Mouse (Mus musculus): ENCODE measurements around the gene Med16. TPM values are rescaled to one million over a fixed set of nuclear protein-coding genes. Genes with fewer than 3 reads are reported as not detected.

The Med16 gene
- total and polyA plus RNA-seq, 2 experiments from 2014 or later = 36.2 to 64.7 TPM

DNA sequence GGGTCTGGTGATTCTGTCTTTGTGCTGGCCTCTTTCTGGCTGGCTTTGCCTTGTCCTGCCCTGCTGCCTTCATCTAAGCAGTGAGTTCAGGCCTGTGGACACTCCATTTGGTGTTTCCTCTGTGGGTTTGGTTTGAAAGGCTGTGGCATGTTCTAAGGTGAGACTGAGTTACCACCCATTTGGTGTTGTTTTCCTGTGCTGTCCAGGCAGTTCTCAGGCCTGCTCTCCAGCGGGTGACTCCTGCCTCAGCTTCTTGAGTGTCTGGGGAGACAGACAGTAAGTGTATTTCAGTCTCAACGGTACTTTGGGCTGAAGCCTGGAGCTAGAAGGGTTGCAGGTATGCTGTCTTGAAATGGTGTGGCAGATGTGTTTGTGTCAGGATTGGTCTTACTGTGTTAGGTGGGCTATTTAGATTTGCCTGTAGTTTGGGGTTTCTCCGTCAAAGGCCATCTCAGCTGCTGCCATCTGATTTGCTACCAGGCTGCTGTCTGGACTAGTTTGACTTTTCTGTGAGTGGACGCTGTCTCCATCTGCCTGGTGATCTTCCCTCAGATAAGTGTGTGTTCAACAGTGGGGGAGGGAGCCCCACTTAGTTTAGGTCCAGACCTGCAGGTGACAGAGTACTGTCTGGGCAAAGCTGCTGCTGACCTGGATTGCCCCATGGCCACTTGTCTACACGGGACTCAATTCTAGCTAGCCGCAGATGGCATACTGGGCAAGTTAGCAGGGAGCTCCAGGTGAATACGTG is 51.8 kb downstream of the Med16 start:
- H3K36me3 ChIP-seq (replicated peaks; ENCODE audit: control insufficient read depth, insufficient read depth, low read length) = peaks cover 45% of the 10 kb centered on the region
- H3K4me1 ChIP-seq (ENCODE audit: control insufficient read depth, insufficient read depth) = peaks cover 55% of the 10 kb centered on the region
- no peak for DNase-seq (ENCODE audit: low spot score)
- ATAC-seq (ENCODE audit: insufficient read depth, low read depth) = no peak
- TF ChIP-seq EP300 (IDR thresholded peaks at IDR 0.05; ENCODE audit: low read depth) (0 out of 2 replicates have a peak, but pooled peaks have one; percentile 10), CTCF (IDR thresholded peaks at IDR 0.05; ENCODE audit: low read depth) (no peak)
- H3K4me2 ChIP-seq (ENCODE audit: low read depth, low read length) = peak overlapping the region; percentile 90
- 7% methylated on average over 7 of the region's 7 CpGs for WGBS
- H3K27me3 ChIP-seq (ENCODE audit: control insufficient read depth, insufficient read depth, low read length) = no peaks in the 10 kb centered on the region
- peak overlapping the region; percentile 98 for H3K9ac ChIP-seq (replicated peaks; ENCODE audit: low read depth, low read length)
- peak overlapping the region; percentile 100 for H3K27ac ChIP-seq (ENCODE audit: low read depth)
- peak overlapping the region; percentile 98 for H3K4me3 ChIP-seq (ENCODE audit: low read depth, low read length)
- no peaks in the 10 kb centered on the region for H3K9me3 ChIP-seq (replicated peaks; ENCODE audit: control insufficient read depth, low read length)

DNA sequence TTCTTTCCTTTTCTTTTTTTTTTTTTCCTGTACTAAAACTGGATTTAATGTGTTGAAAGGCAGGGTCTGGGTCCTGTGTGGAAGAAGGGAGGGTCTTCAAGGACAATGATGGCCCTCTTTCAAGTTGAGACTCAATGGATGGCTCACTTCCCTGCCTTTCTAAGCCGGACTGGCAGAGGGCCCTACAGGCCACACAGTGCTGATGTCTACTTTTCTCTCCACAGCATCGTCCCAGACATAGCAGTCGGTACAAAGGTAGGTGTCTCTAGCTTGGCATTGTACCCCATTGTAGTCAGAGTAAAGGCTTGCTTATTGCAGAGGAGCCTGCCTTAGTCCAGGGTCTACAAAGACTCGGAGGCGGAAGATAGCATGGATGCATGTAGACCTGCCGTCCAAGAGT is 52.4 kb downstream of the Med16 start:
- Histone ChIP-seq H3K36me3 (replicated peaks; ENCODE audit: control insufficient read depth, insufficient read depth, low read length) (peaks cover 39% of the 10 kb centered on the region), H3K9me3 (replicated peaks; ENCODE audit: control insufficient read depth, low read length) (no peaks in the 10 kb centered on the region), H3K4me3 (ENCODE audit: low read depth, low read length) (peak overlapping the region; percentile 98), H3K27me3 (ENCODE audit: control insufficient read depth, insufficient read depth, low read length) (no peaks in the 10 kb centered on the region), H3K4me1 (ENCODE audit: control insufficient read depth, insufficient read depth) (peaks cover 55% of the 10 kb centered on the region), H3K27ac (ENCODE audit: low read depth) (peak overlapping the region; percentile 100), H3K9ac (replicated peaks; ENCODE audit: low read depth, low read length) (peak overlapping the region; percentile 98), H3K4me2 (ENCODE audit: low read depth, low read length) (peak overlapping the region; percentile 90)
- WGBS = 15% methylated on average over 6 of the region's 6 CpGs
- DNase-seq (ENCODE audit: low spot score) = no peak
- no peak for ATAC-seq (ENCODE audit: insufficient read depth, low read depth)
- TF ChIP-seq CTCF (IDR thresholded peaks at IDR 0.05; ENCODE audit: low read depth) (no peak), EP300 (IDR thresholded peaks at IDR 0.05; ENCODE audit: low read depth) (no peak)

- Histone ChIP-seq H3K27me3 (ENCODE audit: control insufficient read depth, insufficient read depth, low read length) (no peaks in the 10 kb centered on the region), H3K9me3 (replicated peaks; ENCODE audit: control insufficient read depth, low read length) (no peaks in the 10 kb centered on the region), H3K4me2 (ENCODE audit: low read depth, low read length) (peak overlapping the region; percentile 90), H3K4me1 (ENCODE audit: control insufficient read depth, insufficient read depth) (peaks cover 55% of the 10 kb centered on the region), H3K36me3 (replicated peaks; ENCODE audit: control insufficient read depth, insufficient read depth, low read length) (peaks cover 33% of the 10 kb centered on the region), H3K4me3 (ENCODE audit: low read depth, low read length) (peak overlapping the region; percentile 98), H3K9ac (replicated peaks; ENCODE audit: low read depth, low read length) (peak overlapping the region; percentile 98), H3K27ac (ENCODE audit: low read depth) (peak overlapping the region; percentile 100)
- under 1% methylated on average over 10 of the region's 10 CpGs for WGBS
- ATAC-seq (ENCODE audit: insufficient read depth, low read depth) (no peak), DNase-seq (ENCODE audit: low spot score) (no peak)
- TF ChIP-seq EP300 (IDR thresholded peaks at IDR 0.05; ENCODE audit: low read depth) (no peak), CTCF (IDR thresholded peaks at IDR 0.05; ENCODE audit: low read depth) (no peak)
Measured at GRCm38 (mm10) chr10:79855558-79856184, 53.1 kb downstream of the Med16 start.

DNA sequence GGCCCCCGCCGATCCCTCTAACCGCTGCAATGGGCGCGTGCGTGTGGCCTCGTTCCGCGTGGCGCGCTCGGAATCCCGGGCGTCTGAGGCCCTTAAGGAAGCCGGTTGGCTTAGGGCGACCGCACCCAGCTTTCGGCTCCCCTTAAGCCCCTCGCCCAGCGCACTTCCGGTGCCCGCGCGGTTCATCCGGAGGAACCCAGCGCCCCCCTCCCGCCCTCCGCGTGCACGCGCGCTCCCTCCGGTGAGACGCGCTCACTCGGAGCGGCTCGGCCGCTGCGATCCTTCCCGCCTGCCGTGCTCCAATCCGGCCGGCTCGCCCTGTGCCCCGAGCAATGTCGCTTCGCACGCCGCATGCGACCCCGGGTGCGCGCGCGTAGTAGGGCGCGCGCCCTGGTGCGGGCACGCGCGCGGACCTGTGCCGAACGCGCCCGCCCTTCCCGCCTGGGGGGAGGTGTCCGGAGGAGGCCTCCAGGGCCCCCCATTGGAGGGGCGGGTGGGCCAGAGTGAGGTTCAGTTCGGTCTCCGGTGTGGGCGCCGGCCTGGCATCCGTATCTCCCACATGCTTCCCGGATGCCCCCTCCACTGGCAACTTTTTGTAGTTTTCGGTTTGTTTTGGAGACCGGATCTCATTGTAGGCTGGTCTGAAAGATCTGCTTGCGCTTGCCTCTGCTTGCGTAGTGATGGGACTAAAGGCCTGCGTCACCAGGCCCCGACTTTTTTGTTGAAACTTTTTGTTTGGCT is 53.8 kb downstream of the Med16 start:
- WGBS = 1% methylated on average over 79 of the region's 83 CpGs

More for the DNA sequence above, 53.8 kb downstream of the Med16 start:
- Histone ChIP-seq H3K27ac (ENCODE audit: low read depth) (peak overlapping the region; percentile 100), H3K9ac (replicated peaks; ENCODE audit: low read depth, low read length) (peak overlapping the region; percentile 98), H3K9me3 (replicated peaks; ENCODE audit: control insufficient read depth, low read length) (no peaks in the 10 kb centered on the region), H3K4me2 (ENCODE audit: low read depth, low read length) (peak overlapping the region; percentile 90), H3K36me3 (replicated peaks; ENCODE audit: control insufficient read depth, insufficient read depth, low read length) (peaks cover 26% of the 10 kb centered on the region), H3K27me3 (ENCODE audit: control insufficient read depth, insufficient read depth, low read length) (no peaks in the 10 kb centered on the region), H3K4me1 (ENCODE audit: control insufficient read depth, insufficient read depth) (peaks cover 55% of the 10 kb centered on the region), H3K4me3 (ENCODE audit: low read depth, low read length) (peak overlapping the region; percentile 98)
- peak; percentile 8; the same call in 1 of the 2 replicates for ATAC-seq (ENCODE audit: insufficient read depth, low read depth)
- no peak for TF ChIP-seq CTCF (IDR thresholded peaks at IDR 0.05; ENCODE audit: low read depth)
- TF ChIP-seq EP300 (IDR thresholded peaks at IDR 0.05; ENCODE audit: low read depth) = no peak
- DNase-seq (ENCODE audit: low spot score) = peak; percentile 47

Measured in heart, postnatal 0 days (tissue).